Mouse (Mus musculus): ENCODE results near the gene Med26.

The Med26 gene

GRCm38 (mm10) chr8:72547122-72547801, 808 bp downstream of the Med26 start:
- DNase-seq (ENCODE audit: low spot score), result peak; percentile 32

DNA sequence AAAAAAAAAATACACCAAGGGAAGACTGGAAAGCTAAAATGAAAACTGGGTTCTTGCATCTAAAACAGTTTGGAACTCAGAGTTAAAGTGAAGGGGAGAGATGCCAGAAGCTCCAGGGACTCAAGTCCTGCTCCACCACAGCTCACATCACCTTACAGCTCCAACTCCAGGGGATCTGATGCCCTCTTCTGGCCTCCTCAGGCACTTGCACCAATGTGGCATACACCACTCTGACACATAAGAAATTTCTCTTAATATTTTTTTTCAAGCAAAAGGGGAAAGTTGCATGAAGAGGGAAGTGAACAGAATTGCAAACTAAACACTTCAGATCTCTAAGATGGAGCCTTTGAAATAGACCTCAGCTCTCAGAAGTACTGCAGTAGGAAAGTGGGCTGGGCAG, 8.8 kb downstream of the Med26 start:
- DNase-seq (ENCODE audit: low spot score), result no peak

- DNase-seq (ENCODE audit: low spot score), result no peak
Observed at GRCm38 (mm10) chr8:72534888-72535287, 13.2 kb downstream of the Med26 start.

DNA sequence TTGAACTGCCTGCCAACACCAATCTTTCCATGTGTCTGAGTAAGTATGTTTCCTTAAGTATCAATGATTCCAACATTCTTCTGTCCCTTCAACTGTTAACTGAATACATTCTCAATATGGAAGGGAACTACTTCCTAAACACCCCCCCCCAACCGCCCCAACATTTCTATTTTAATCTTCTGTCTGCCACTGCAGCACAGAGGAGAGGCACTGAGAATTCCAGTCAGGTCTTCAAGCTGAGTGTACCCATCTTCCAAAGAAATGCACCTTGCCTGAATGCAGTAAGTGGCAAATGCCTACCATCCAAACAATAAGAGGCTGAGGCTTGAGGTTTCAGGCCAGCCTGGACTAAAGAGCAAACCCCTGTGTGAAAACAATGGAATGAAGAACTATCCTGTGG, 16.0 kb downstream of the Med26 start:
- no peak for DNase-seq (ENCODE audit: low spot score)

DNA sequence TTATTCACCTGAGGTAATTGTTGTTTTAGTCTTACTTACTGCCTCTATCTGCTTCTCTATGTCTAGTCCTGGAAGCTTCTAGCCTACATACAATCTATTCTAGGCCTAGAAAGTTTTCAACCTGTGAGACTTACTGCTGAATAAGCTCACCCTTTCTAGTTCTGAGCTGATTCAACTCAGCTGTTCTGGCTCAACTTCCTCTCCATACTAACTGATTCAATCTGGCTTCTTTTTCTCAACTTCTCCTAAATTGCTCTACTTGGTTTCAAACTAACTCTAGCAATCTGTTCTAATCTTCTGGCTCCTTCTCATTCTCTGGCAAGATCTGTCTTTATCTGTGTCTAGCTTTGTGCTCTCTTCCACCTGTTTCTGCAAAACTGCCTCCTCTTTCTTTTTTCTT, 26.2 kb downstream of the Med26 start:
- no peak for DNase-seq (ENCODE audit: low spot score)

DNA sequence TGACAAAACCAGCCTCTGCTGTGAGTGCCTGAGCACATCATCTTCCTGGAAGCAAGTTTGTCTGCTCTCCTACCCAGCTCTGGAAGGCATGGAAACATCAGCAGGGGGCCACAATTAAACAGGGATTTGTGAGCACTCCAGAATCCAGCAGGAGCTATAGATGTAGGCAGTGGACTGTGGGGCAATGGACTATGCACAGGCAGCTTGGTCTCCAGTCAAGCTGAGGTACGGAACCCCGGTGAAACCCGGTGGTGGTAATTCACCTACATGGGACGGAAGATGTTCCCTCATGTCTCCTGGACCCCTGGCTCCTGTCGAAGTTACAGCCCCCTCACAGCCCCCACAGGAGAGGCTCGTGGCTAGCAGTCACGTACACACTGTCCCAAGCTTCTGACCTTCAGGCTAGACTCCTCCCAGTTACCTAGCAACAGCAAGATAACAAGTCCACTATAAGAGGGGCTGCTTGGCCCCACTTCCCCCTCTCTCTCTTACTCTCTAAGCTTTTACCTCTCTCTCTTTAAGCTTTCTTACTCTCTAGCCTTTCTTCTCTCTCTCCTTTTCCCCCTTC, 30.6 kb downstream of the Med26 start:
- no peak for DNase-seq (ENCODE audit: low spot score)

DNA sequence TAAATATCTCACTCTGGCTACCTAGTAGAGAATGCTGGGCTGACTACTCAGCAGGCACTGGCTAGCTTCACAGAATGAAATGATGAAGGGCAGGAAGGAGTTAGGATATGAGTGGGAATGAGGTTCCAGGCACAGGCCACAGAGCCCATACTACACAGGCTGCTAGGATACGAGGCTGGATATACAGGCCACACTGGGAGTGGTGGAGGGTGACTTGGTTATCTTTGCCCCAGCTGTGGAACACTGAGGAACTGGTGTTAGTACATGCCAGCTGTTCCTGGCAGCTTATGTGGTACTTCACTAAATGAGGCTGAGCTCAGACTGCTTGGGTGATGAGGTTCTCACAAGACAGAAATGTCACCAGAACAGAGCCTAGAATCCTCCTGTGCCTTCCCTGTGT, 34.9 kb downstream of the Med26 start:
- DNase-seq (ENCODE audit: low spot score), result no peak

DNA sequence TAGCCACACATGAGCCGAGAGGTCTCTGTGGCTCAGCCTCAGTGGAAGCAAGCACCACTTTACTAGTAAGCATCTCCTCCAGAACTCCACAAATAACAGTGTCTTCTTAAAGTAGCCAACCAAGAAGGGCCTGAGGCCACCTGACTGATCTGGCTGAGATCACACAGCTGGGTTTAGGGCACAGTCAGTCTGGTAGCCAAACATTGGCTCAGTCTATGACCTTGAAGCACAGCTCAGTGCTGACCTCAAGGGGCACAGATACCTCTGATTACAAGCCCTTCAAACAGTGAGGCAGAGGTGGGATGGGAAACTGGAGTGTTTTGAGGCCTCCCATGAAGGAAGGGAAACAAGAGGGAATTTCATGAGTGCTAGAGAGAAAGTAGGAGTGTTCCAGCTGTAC, 35.4 kb downstream of the Med26 start:
- no peak for DNase-seq (ENCODE audit: low spot score)

GRCm38 (mm10) chr8:72507505-72507904, 40.6 kb downstream of the Med26 start:
- no peak for DNase-seq (ENCODE audit: low spot score)

DNA sequence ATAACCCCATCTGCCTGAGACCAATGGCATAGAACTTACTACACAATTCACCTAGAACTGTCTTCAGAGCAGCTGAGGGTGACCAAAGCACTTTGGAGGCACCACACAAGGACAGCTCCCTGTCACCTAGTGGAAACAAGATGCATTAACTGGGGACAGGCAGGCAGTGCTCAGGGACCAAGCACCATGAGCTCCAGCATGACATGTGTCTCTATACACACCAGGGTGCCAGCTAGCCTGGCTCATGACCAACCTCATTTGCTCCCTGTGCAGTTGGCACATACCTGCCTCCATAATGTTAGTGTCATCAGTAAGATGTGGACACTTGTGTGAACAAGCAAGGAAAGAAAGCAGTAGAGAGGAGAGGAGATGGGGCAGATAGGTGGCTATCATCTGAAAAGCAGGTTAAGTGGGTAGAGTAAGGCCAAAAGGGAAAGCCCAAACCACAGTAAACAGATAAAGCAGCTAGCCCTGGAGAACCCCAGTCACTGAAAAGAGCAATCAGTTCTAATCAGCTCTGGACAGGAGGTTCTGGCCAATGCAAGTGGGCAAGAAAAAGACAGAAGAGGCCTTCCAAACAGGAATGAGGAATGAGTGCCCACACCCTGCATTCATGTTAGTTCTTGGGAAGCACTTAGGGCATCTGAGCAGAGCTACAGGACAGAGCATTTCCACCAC, 43.3 kb downstream of the Med26 start:
- no peak for DNase-seq (ENCODE audit: low spot score)

DNA sequence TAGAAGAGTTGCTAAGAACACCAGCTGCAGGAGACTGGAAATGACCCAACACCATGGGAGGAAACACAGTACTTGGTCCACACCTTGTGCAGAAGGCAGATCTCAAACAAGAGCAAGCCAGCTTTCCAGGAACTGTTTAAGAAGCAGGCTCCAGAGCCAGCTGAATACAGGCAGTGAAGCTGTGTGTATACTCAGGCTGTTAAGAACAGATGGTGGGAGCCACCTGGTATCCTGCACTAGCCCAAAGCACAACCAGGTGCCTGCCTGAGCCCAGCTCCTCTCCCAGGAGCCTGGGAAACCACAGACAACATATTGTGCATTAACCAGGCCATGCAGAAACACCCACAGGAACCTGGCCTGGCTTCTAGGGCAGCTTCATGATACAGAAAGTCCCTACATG, 43.9 kb downstream of the Med26 start:
- no peak for DNase-seq (ENCODE audit: low spot score)

GRCm38 (mm10) chr8:72500521-72500931, 47.5 kb downstream of the Med26 start:
- DNase-seq (ENCODE audit: low spot score), result no peak

- no peak for DNase-seq (ENCODE audit: low spot score)
Observed at GRCm38 (mm10) chr8:72499521-72500284, 48.4 kb downstream of the Med26 start.

DNA sequence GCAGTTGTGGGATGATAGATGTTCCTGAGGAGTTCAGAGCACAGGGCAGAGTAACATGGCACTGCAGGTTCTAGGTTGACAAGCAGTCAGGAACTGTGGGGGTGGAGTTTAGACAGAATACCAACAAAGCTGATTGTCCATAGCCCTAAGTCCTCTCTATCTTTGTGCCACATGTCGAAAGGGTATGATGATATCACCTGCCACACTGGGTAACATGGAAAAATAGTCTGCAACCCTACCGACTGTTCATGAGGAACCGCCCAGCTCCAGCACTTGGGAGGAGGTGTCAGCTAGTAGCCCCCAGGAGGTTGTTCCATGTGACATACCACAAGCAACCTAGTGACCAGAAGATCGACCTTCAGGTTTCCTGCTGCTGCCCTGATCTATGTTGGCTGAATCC, 49.5 kb downstream of the Med26 start:
- DNase-seq (ENCODE audit: low spot score), result no peak

DNA sequence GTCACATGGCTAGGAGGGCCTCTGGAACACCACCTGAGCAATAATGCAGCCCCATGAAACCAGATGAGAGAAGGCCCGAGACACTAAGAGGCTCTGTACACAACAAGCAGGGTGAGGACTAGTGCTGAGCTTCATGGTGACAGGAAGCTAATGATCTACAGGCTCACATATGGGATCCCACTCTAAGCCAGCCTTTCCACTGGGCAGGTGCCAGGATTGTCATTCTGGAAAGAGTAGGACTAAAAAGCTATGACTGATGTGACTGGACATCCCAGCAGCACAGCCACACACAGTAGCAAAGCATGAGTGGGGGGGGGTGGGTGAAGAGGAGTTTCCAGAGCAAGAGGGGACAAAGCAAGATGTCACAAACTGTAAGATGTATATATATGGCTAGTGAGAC, 50.2 kb downstream of the Med26 start:
- no peak for DNase-seq (ENCODE audit: low spot score)

DNA sequence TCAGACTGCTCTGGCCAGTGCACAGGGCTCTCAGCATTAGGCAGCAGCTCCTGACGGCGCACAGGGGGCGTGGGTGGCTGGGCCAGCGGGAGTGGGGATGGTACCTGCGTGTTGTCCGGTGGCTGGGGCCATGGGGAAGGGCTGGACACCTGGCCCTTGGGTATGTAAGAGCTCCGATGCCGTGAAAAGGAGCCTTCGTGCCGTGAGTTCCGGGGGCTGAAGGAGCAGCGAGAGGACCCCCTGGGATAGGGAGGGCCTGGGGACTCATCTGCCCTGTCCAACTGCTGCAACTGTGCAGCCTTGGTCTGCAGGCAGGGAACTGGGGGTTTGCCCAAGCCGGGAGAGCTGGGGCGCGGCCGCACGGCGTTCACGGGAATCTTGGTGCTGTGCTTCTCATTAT, 51.9 kb downstream of the Med26 start:
- no peak for DNase-seq (ENCODE audit: low spot score)

GRCm38 (mm10) chr8:72495411-72496111, 52.5 kb downstream of the Med26 start:
- DNase-seq (ENCODE audit: low spot score), result peak; percentile 49

DNA sequence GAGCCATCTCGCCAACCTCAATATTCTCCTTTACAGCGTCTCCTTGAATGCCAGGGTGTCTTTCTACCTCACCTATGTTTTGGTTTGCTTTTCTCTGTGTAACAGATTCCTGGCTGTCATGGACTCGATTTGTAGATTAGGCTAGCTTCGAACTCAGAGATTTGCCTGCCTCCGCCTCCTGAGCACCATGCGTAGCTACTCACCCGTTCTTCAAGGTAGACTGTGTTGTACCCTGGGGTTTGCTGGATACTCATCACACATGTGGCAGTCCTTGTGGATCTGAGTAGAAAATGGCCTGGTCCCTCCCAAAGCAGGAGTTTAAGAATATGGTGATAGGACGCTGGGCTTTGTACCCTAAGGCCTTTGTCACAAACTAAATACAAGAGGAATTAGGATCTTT, 54.7 kb downstream of the Med26 start:
- DNase-seq (ENCODE audit: low spot score), result no peak

DNA sequence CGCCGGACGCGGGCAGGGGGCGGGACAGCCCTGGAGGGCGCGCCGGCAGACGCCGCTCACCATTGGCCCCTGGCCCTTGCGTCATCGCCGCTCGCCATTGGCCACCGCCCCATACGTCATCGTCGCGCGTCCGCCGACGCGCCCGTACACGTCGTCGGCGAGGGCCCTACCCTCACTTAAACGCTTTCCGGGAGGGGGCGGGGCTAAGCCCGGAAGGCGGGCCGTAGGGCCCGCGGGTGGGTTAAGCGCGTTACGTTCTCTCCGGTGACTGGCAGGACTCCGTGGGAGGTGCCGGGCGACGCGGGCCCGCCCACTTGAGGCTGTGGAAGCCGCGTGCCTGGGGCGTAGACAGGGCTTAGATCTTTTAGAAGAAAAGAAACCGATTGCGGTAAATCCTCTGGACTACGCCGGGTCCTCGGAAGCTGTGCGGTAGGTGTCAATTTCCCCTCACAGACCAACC, 55.4 kb downstream of the Med26 start:
- peak; percentile 99 for DNase-seq (ENCODE audit: low spot score)

DNA sequence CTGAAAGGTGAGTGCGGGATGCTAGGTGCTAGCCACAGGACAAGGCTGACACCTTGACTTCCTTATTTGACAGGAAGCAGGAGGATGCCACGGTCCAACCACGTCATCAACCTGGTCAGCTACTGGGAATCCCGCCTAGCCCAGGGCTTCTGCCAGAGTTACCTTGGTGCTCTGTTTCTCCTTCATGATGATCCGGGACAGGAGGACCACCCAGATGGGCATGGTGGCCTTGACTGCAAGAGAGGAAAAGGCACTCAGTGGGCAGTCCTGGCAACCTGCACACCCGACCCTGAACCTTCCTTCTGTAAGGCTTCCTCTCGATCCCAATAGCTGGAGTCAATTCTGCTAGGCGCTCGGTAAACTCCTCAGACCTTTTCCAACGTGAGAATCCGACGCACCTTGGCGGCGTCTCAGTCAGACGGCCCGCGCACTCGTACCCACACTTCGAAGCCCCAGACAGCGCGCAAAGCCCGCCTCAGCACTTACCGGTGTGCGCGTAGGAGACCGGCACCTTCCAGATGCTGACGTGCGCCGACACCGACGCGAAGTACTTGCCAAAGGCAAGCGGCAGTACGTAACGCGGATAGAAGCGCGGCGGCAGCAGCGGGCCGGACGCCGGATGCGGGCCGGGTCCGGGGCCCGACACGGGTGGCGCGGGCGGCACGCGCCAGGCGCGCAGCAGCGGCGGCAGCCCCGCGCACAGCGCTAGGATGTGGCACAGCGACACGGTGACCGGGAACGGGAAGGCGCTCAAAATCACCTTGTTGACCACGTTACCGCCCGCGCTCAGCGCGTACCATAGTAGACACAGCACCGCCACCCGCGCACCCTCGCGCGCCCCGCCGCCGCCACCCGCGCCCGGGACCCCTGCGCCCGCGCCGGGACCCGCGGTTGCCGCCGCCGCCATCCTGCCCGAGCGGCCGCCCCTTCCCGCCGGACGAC, 56.1 kb downstream of the Med26 start, which contains the start of gene Slc35e1:
Gene Slc35e1 (minus strand): TSS at position 935 of the 942 bp plus-strand sequence.
- peak; percentile 41 for DNase-seq (ENCODE audit: low spot score)

DNA sequence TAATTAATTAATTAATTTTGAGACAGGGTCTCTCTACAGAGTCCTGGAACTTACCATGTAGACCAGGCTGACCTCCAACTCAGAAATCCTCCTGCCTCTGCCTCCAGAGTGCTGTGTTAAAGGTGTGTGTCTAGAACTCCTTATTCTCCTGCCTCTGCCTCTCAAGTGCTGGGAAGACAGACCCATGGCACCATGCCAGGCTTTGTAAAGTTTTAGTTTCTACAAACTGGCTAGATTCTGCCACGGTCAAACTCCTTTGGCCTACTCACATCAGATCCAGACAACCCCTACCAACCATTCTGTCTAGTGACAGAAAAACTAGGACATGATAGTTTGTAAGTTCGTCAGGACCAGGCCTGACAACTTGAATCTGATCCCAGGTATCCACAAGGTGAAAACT, 57.1 kb downstream of the Med26 start:
- no peak for DNase-seq (ENCODE audit: low spot score)

Measured in yolk sac, embryonic 10.5 days (tissue).